Mouse (Mus musculus) E14TG2a.4 (cell line): ENCODE data around the gene 4933416C03Rik.

ENCODE experiments used
- CTCF ChIP-seq: conservative IDR thresholded peaks from 2 replicates; pipeline ENCODE4 v1.5.1; 2014; ENCODE audit warnings: low read length
- NANOG ChIP-seq: IDR thresholded peaks from 2 replicates; pipeline ENCODE4 v1.6.1; 2014; ENCODE audit warnings: borderline replicate concordance, low read length, mixed read lengths

DNA sequence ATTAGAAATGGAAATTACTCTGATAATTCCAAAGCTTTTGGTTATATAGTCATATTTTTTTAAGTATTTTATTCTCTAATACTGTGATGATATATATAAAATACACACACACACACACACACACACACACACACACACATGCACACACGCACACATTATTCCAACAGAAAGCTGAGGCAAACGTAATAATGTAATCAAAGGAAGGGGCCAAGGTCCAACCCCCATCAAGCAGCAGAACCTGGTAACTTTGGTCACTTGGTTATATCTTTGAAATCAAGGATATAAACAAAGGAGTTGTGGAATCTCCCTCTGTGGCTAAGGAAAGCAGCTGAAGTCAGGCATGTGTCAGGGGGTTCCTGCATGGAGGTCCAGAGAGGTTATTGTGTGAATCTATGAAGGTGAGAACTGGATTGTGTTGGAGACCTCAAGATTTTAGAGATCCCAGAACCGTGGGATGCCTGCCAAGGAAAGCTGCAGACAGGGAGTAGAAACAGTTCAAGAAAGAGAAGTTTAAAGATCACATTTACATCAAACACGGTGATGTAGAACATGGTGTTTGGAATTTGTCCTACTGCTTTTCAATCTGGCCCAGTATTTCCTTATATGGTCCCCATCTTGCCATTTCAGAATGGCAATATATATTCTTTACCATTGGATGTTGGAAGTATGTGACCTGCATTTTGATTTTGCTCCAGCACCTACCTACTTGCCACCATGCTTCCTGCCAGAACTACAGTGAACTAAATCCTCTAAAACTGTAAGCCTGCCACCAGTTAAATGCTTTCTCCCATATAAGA lies 2.4 kb upstream of the 4933416C03Rik start:
- TF ChIP-seq CTCF (no peak), NANOG (no peak)
